Mouse (Mus musculus) right cerebral cortex, postnatal 36 days (tissue): ENCODE results near the gene Rpf2.

Source experiments
- DNase-seq, 2 experiments: peaks; one replicate each; pipeline ENCODE4 v3.0.0; 2022; ENCODE audit warnings: low spot score in 2 of 2, mixed read lengths in 1 of 2

Rpf2 gene

DNA sequence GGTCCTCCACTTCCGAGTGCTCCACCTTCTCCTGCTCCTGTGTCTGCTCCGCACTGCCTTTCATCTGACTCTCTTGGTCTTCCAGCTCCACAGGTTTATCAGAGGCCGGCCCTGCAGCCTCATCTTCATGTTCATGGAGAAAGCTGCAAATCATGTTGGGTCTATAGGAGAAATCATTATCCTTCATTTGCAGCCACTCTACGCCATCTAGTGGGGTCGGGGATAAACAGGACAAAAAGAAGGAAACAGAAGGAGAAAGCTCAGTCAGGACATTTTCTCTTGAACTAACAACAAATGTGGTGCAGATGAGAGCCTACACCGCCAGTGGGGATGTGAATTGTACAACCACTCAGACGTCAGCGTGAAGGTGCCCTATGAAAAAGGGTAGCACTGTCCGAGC lies 2.8 kb upstream of the Rpf2 start:
- no peak for DNase-seq

GRCm38 (mm10) chr10:40247166-40247716 lies 405 bp upstream of the Rpf2 start:
- no peak for DNase-seq

DNA sequence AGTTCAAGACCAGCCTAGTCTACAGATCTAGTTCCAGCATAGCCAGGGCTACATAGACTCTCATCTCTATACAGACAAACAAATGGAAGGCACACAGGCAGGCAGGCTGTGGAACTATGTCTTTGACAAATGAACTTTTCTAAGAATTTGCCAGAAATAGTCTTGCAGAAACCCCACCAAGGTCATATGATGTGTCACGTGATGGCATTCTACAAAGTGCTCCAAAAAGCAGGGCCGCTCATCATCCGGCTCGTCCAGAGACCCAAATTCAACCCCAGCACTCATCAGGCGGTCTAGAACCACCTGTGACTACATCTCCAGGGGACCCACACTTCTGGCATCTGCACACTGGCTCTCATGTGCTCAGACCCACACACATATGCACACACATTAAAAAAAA lies 9.0 kb downstream of the Rpf2 start:
- DNase-seq = no peak

- no peak for DNase-seq
These were observed 13.6 kb downstream of the Rpf2 start for GRCm38 (mm10) chr10:40233241-40233640.

DNA sequence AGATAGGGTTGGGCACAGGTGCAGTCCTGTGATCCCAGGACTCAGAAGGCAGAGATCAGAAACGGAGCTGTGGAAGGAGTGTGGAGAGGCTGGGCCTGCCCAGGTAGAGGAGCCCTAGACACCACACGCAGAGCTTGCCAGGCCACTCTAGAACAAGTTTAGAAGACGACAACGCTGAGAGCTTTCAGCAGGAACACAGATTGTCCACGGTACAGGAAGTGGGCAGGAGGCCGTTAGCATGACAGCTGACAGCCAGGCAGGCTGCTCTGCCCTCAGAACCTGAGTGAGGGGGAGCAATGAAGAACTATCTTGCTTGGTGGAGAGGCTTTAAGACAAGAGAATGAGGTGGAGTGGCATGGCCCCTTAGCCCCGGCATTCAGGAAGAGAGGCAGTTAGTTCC lies 14.4 kb downstream of the Rpf2 start:
- DNase-seq = no peak

DNA sequence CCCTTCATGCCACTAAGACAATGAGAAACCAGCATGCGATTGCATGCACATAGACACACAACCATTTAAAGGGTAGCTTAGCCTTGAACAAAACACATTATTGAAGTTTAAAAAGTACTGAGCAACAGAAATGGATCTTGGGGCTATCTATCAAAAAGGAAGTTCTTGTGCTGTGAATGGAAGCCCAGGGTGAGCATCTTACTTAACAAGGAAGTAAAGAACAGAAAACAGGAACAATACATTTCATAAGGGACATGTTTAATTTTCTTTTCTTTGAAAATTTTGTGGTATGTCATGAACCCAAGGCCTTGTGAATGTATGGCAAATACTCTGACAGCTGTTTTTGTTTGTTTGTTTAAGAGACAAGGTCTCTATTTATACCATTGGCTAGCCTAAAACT lies 17.1 kb downstream of the Rpf2 start:
- no peak for DNase-seq

DNA sequence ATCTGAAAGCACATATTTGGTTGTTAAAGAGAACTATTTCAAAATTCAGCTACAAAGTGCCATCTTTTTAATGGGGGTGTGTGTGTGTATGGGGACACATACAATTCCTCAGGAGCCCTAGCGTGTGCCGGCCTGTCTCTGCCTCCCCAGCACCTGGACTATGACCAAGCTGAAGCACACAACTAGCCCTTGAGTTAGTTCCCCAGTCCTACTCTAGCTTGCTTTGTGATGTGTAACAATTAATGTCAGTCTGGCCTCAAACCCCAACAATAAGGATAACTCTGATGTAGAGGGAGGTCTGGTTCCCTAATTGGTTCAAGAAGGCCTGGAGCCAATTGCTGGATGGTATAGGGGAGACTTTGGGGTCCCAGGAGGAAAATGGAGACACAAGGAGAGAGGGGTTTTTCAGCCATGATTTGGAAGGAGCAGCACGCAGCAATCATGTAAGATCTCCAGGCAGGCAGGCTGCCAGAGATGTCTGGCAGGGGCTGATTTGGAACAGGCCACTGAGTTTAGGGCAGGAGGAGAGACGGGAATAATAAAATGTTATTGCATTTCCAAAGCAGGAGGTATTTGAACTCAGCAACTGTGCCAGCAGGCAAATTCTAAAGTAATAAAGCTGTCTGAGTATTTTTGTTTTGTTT lies 19.1 kb downstream of the Rpf2 start:
- DNase-seq = no peak

DNA sequence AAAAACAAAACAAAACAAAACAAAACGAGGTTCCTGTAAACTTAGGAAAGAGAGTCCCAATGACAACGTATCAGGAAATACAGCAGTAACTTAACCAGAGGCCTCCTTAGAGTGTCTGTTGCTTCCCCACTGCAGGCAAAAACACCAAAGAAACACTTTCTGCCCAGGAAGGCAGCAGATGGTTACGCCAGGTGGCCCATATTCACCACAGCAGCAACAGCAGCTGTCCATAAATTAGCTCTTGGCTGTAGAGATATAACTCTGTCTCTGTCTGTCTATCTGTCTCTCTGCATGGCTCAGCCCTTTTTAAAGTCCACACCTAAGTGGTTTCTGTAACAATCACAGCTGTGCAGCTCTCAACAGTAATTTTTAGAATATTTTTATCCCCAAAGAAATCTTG lies 28.0 kb downstream of the Rpf2 start:
- DNase-seq = no peak

DNA sequence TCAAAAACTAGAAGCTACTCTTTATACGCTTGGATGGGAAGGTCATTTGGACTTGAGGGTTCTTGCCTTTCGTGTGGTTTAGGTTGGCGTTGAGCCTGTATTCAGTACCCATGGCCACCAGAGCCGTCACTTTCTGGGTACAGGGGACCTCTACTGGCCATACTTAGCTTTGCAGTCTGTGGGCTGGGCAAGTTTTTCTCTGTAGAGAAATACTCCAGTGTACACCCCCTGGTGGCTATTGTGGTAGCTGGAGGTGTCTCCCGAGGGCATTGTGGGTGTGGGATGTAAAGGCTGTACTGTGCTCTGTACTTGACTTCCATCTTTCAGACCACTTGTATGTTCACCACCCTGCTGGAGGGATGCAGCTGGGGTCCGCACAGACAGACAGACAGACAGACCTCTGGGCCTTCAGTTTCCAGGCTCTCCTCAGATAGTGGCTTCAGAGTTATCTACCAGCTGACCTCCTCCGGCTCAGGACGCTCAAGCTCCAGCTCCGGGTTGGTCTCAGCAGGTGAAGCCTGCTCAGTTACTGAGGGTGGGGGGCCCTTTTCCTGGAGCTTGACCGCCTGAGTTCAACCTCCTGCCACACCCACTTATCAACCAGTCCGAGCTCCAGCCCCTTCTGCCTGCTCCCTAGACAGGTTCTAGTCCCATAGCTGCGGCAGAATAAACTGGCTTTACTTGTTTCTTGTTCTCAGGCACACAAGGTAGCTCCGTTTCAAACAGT lies 34.2 kb downstream of the Rpf2 start:
- peak; percentile 81 to 87 for DNase-seq

DNA sequence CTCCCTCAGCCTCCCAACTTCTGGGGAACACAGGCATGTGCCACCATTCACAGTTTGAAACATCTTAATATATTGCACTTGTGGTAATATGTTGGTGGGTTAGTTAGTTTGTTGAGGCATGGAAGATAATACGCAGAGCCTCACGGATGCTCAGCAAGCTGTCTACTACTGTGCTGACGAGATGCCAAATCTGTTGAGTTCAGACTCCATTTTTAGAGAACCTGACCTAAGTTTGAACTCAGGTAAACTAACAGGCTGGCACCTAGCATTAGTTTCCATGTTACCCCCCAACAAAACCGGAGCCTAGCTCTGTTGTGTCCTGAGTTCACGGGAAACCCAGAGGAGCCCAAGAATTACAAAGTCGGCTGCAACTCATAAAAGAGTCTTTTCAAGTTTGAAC lies 51.8 kb downstream of the Rpf2 start:
- DNase-seq = no peak

DNA sequence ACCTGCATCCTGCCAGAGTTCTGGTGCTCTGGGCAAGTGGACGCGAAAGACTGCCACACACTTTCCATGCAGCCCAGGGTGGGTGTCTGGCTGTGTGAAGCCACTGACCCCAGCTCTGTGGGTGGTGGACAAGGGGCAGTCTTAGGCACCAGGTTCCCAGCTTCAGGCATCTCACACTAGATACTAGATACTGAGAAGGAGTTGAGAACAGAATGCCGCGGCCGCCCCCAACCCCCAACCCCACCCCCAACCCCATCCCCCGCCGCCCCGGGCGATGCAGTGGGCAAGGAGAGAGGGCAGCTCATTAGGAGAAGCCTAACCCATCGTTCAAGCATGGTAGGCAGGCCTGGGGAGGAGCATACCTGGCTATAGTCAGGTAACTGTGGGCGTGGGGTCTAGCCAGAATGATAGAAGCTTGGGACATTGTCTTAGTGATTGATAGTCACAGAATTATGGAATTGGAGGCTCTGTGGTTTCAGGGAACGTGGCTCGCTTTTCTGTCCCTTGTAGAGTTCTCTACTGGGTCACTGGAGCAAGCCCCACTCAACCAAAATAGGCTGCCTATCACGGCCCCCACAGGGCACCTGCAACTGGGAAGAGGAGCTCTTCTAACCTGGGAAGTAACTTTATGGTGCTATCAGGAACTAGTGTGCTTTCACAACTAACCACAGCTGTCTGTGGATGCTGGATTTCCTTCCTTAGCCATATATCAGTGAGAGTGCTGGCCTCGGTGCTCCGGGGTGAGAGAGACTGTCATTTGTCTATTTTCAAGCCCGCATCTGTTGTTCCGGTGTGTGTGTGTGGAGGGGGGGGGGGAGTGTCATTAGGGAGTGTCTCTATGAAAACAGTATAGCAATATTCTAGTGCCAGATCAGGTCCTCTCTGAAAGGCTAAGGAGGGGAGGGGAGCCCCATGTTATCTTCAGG lies 54.6 kb downstream of the Rpf2 start:
- DNase-seq = no peak

- no peak for DNase-seq
These were observed 55.4 kb downstream of the Rpf2 start for GRCm38 (mm10) chr10:40191338-40191979.

- DNase-seq = no peak
These were observed 56.0 kb downstream of the Rpf2 start for GRCm38 (mm10) chr10:40190871-40191270.

DNA sequence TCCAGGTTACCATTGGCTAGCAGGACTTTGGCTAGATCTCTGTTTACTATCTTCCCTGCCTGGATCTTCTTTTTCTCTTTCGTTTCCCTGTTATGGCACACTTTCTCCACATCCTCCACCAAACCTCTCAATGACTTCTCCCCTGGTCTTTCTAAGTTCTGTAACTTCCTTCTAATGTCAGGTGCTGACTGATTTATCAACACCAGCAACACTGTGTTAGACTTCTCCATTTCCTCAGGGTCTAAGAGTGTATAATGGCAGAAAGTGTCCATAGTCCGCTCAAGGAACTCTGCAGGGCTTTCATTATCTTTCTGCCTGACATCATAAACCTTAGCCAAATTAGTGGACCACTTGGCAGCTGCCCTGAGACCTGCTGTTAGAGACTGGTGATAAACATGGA lies 57.1 kb downstream of the Rpf2 start:
- DNase-seq = no peak

GRCm38 (mm10) chr10:40188831-40189230 lies 58.0 kb downstream of the Rpf2 start:
- no peak for DNase-seq

DNA sequence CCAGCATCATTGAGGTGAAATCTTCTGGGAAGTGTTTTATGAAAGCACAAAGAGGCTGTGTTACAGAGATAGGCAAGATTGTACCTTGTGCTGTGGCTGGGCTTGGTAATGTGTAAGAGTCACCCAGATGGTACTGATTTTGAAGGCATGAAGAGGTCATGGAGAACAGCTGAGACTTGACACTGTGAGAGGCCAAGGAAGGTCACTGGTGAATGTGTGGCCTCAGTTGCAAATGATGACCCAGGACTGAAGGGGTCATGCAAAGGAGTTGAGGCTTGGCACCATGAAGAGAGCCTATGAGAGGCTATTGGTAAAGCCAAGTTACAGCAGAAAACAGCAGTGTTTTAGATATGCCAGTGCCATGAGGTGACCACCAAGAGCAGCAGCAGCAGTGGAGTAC lies 60.9 kb downstream of the Rpf2 start:
- no peak for DNase-seq

GRCm38 (mm10) chr10:40180011-40180410 lies 66.8 kb downstream of the Rpf2 start:
- no peak for DNase-seq

DNA sequence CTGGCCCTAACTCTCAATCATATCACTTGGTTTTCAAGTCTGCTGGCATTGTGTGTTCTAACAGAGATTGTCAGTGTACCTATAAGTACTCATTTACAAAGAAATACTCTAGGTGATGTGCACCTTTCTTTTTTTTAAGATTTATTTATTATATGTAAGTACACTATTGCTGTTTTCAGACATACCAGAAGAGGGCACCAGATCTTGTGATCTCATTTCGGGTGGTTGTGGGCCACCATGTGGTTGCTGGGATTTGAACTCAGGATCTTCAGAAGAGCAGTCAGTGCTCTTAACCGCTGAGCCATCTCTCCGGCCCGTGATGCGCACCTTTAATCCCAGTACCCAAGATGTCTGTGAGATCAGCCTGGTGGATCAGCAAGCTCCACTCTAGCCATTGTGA lies 67.7 kb downstream of the Rpf2 start:
- DNase-seq = no peak

GRCm38 (mm10) chr10:40177323-40177962 lies 69.4 kb downstream of the Rpf2 start:
- peak in 1 of 2 experiments; percentile 10 for DNase-seq
